Mouse (Mus musculus) forebrain, postnatal 0 days (tissue): ENCODE measurements at regions not wholly inside any gene's neighbourhood (a gene's known extent, or its start where the extent isn't known, plus 50 kb on each side); places are given as distances from the start of the nearest gene placed in this dataset.

Experiments used
- ATAC-seq: fragments of 200-750 bp; cut with Nextera tagmentation; 2 replicates; pipeline ENCODE4 v1.8.0; 2017; ENCODE audit warnings: mild to moderate bottlenecking, moderate library complexity
- DNase-seq: peaks from one replicate; pipeline ENCODE4 v3.0.0-alpha.2; 2015
- H3K27ac ChIP-seq: fragments of 300-500 bp; sonication (generic); 2 replicates; pipeline ENCODE4 v1.5.1; 2014; ENCODE audit warnings: low read depth, mild to moderate bottlenecking, antibody characterized with exemption, low read length, moderate library complexity, mixed read lengths
- H3K27me3 ChIP-seq: fragments of 300-500 bp; sonication (generic); 2 replicates; pipeline ENCODE4 v1.6.1; 2014; ENCODE audit warnings: mild to moderate bottlenecking, low read length, mixed read lengths; ENCODE audit not compliant: insufficient read depth
- H3K36me3 ChIP-seq: fragments of 300-500 bp; sonication (generic); 2 replicates; pipeline ENCODE4 v1.6.1; 2014; ENCODE audit warnings: mild to moderate bottlenecking, moderate library complexity; ENCODE audit not compliant: insufficient read depth
- H3K4me1 ChIP-seq: fragments of 300-500 bp; sonication (generic); 2 replicates; pipeline ENCODE4 v1.6.1; 2014; ENCODE audit warnings: antibody characterized with exemption; ENCODE audit not compliant: insufficient read depth
- H3K4me2 ChIP-seq: fragments of 300-500 bp; sonication (generic); 2 replicates; pipeline ENCODE4 v1.6.1; 2014; ENCODE audit warnings: low read depth, mild to moderate bottlenecking, moderate library complexity
- H3K4me3 ChIP-seq: fragments of 300-500 bp; sonication (generic); 2 replicates; pipeline ENCODE4 v1.5.1; 2014; ENCODE audit warnings: low read depth, low read length, mixed read lengths
- H3K9ac ChIP-seq: fragments of 300-500 bp; sonication (generic); 2 replicates; pipeline ENCODE4 v1.6.1; 2014; ENCODE audit warnings: mild to moderate bottlenecking
- H3K9me3 ChIP-seq: fragments of 300-500 bp; sonication (generic); 2 replicates; pipeline ENCODE4 v1.6.1; 2016; ENCODE audit warnings: low read length
- CTCF ChIP-seq: sonication (generic); IDR thresholded peaks from 2 replicates; pipeline ENCODE4 v1.5.1; 2016; ENCODE audit warnings: antibody characterized with exemption, control low read depth, low read depth
- WGBS: fragments of 180-500 bp; shearing (Covaris S2); extraction: QIAGEN DNeasy Blood & Tissue Kit; methylation state at CpG from one replicate; pipeline ENCODE4 v1.1.7; 2014; 5-methylcytosine and 5-hydroxymethylcytosine counted together

DNA sequence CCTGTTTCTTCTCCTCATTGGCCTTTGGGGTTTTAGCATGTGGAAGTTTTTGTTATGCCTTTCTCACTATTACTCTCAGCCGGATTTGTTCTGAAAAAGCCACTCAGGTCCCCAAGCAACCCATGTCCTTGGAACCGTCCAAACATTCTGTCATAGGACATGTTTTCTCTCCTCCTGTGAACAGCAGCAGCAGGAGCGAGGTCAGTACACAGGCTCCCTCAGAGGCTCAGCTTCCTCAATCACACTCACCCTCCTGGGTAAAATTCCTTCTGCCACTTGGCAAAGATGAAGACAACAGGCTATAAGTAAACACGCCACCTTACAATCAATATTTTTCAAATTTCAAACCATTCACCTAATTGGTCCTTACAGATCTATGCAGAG is 133.7 kb upstream of the Setmar start:
- DNase-seq (no peak), ATAC-seq (no peak)
- no peak overlapping the region for H3K4me2 ChIP-seq
- no peaks in the 10 kb centered on the region for H3K27me3 ChIP-seq
- no peak overlapping the region for H3K27ac ChIP-seq
- H3K9ac ChIP-seq, result no peak overlapping the region
- no peak overlapping the region for H3K4me3 ChIP-seq
- WGBS, result 80% methylated on average over 4 of the region's 4 CpGs
- no peak for TF ChIP-seq CTCF
- no peaks in the 10 kb centered on the region for H3K9me3 ChIP-seq
- H3K36me3 ChIP-seq, result no peaks in the 10 kb centered on the region
- no peaks in the 10 kb centered on the region; the same call in 1 of the 2 replicates for H3K4me1 ChIP-seq

DNA sequence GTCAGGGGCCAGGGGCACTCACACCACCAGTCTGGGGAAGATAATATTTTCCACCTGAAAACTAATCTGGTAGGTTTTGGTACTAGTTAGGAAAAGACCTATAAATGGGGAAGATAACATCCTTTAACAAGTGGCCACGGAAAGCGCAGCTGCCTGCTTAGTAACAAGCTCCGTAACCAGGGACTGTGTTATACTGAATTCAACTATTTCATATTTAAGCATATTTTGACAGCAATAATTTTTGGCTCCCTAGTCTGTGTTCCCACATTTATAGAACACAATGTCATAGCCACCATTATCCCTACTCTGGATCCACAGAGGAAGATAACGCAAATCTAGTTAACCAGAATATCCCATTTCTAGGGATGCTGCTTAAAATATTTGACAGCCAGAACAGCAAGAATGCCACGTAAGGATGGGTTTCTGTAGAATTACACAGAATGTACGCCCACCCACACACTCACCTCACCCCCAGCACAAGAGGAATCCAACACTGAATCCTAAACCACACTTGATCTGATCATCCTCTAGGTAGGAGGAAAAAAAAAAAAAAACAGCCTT is 128.7 kb upstream of the Setmar start:
- no peak overlapping the region for H3K4me2 ChIP-seq
- H3K27me3 ChIP-seq, result no peaks in the 10 kb centered on the region
- 73% methylated on average over 6 of the region's 6 CpGs for WGBS
- no peaks in the 10 kb centered on the region; the same call in 1 of the 2 replicates for H3K4me1 ChIP-seq
- H3K9me3 ChIP-seq, result no peaks in the 10 kb centered on the region
- no peak for TF ChIP-seq CTCF
- no peak overlapping the region for H3K4me3 ChIP-seq
- H3K27ac ChIP-seq, result no peak overlapping the region
- ATAC-seq (peak; percentile 65), DNase-seq (peak; percentile 45)
- H3K9ac ChIP-seq, result no peak overlapping the region
- H3K36me3 ChIP-seq, result no peaks in the 10 kb centered on the region

- no peaks in the 10 kb centered on the region for H3K9me3 ChIP-seq
- no peak overlapping the region for H3K4me2 ChIP-seq
- no peak overlapping the region for H3K27ac ChIP-seq
- no peaks in the 10 kb centered on the region for H3K36me3 ChIP-seq
- H3K4me1 ChIP-seq, result no peaks in the 10 kb centered on the region
- no peak for TF ChIP-seq CTCF
- ATAC-seq (no peak), DNase-seq (no peak)
- H3K9ac ChIP-seq, result no peak overlapping the region
- 79% methylated on average over 2 of the region's 2 CpGs for WGBS
- no peak overlapping the region for H3K4me3 ChIP-seq
- H3K27me3 ChIP-seq, result no peaks in the 10 kb centered on the region
Observed at GRCm38 (mm10) chr6:107968694-107969093, 96.2 kb upstream of the Setmar start.

DNA sequence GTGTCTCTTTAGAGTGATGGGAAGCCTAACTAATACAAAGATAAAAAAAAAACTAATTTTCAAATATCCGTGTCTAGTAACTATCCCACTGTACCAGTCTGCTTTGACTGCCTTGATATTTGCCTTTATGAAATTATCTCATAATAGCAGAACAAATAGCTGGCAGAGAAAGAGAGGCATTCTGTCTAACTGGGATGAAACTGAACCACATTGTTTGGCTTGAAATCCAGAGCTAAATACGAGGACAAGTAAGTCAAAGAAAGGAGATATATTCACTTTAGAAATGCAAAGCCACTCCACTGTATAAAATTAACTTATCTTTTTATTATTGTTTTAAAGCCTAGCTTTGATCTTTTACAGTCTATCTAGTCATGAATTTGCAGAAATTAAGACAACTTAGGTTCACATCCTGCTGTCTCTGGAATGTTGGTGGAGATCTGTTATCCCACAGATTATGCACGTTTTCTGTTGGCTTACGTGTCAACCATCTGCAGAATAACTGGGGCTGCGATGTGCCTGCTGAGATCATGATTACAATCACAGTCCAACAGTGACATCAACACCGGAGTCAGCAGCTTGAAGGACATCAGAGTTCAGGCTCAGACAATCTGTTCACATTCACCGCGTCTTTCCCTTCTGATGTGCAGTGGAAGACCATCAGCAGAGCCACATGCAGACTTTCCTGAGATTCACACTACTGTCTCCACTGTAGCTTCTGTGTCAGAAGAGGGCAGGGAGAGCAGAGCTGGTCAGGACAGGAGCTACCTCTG is 65.7 kb upstream of the Setmar start:
- Histone ChIP-seq H3K4me1 (no peaks in the 10 kb centered on the region), H3K9ac (no peak overlapping the region), H3K27ac (no peak overlapping the region), H3K4me3 (no peak overlapping the region), H3K9me3 (no peaks in the 10 kb centered on the region), H3K36me3 (no peaks in the 10 kb centered on the region), H3K27me3 (no peaks in the 10 kb centered on the region), H3K4me2 (no peak overlapping the region)
- DNase-seq (peak; percentile 21), ATAC-seq (peak; percentile 23; the same call in 1 of the 2 replicates)
- no peak for TF ChIP-seq CTCF
- WGBS, result 68% methylated on average over 8 of the region's 8 CpGs

DNA sequence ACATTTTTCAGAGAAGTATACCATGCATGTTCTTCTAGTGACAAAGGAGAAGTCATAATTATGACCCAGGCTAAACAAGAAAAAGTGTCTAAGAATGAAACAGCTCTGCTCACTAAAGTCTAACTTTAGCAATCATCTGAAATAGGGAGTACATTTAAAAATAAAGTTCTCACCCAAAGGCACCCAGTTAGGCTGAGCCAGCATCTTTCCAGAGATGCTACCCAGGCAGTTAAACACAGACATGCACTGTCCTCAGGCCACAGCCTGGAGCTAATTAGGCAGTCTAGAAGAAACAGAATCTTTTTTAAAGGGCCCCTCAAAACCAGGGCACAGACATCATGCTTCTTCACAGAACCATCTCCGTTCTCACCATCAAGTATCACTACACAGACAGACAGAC is 61.6 kb upstream of the Setmar start:
- WGBS, result 89% methylated on average over 1 of the region's 1 CpGs
- H3K27me3 ChIP-seq, result no peaks in the 10 kb centered on the region
- H3K36me3 ChIP-seq, result no peaks in the 10 kb centered on the region
- H3K4me1 ChIP-seq, result no peaks in the 10 kb centered on the region
- ATAC-seq (no peak), DNase-seq (no peak)
- no peaks in the 10 kb centered on the region for H3K9me3 ChIP-seq
- no peak overlapping the region for H3K4me2 ChIP-seq
- H3K27ac ChIP-seq, result no peak overlapping the region
- H3K9ac ChIP-seq, result no peak overlapping the region
- TF ChIP-seq CTCF, result no peak
- no peak overlapping the region for H3K4me3 ChIP-seq

GRCm38 (mm10) chr6:108008323-108008722 is 56.5 kb upstream of the Setmar start:
- H3K27me3 ChIP-seq, result no peaks in the 10 kb centered on the region
- no peak overlapping the region for H3K4me3 ChIP-seq
- DNase-seq (peak; percentile 5), ATAC-seq (no peak)
- H3K4me2 ChIP-seq, result no peak overlapping the region
- no peaks in the 10 kb centered on the region for H3K9me3 ChIP-seq
- H3K36me3 ChIP-seq, result no peaks in the 10 kb centered on the region
- H3K27ac ChIP-seq, result no peak overlapping the region
- TF ChIP-seq CTCF, result peak; percentile 8; the same call in 1 of the 2 replicates
- 41% methylated on average over 1 of the region's 1 CpGs for WGBS
- H3K9ac ChIP-seq, result no peak overlapping the region
- H3K4me1 ChIP-seq, result no peaks in the 10 kb centered on the region
